ENCODE assay signal across 9 mouse cellular contexts in genomic region chr9:27134410-27134809, GRCm38 (mm10). TPM values are rescaled to one million over a fixed set of nuclear protein-coding genes. Genes with fewer than 3 reads are reported as not detected.
DNase-seq lines count a peak whose midpoint lies in the region; TF ChIP-seq lines count a peak whose summit lies in the region.
"Had no signal": no experiment of that assay in that cellular context is flagged by ENCODE, and none has a peak within 500 bp of the region (broad histone marks: within the 10 kb centered on the region; RNA-seq: fewer than 3 reads in every experiment).

No protein-coding gene starts in this region.

- H3K36me3 ChIP-seq in thymus, adult 2 months (ENCODE audit: control insufficient read depth, insufficient read depth, low read length) = no peaks in the 10 kb centered on the region

- H3K27ac ChIP-seq in thymus, adult 2 months (ENCODE audit: control insufficient read depth, insufficient read depth, low read length) = no peak overlapping the region

- DNase-seq in heart, postnatal 10 days = peak; percentile 49 to 57
- no peak for DNase-seq in heart, adult 8-10 months (ENCODE audit: low spot score)
- peak; percentile 5 for DNase-seq in thymus, adult 2 months
- DNase-seq in thymus, postnatal 25 days = no peak
- peak; percentile 75 for DNase-seq in cerebellum, adult 18-20 months
- DNase-seq in kidney, postnatal 10 days = peak; percentile 73
- DNase-seq in right cerebral cortex, postnatal 14 days = peak; percentile 61
- DNase-seq in spleen, postnatal 14 days (ENCODE audit: low spot score in 2 of 2) = no peak

- no peaks in the 10 kb centered on the region for H3K27me3 ChIP-seq in thymus, adult 2 months (ENCODE audit: control insufficient read depth, insufficient read depth, low read length)

- 62% methylated on average over 1 of the region's 1 CpGs for WGBS in thymus, adult 2 months

- no peak for TF ChIP-seq CTCF in thymus, adult 2 months (IDR thresholded peaks at IDR 0.05; ENCODE audit: borderline replicate concordance, control insufficient read depth, extremely low read depth, insufficient read depth, low read length, poor library complexity)

- intact Hi-C loops in heart, postnatal 10 days (cut with DNase I) = loop anchor here (1.0 to 2.0 kb wide), 2 partner anchors 28 to 42 kb away; no protein-coding TSS in a partner anchor

- H3K4me1 ChIP-seq in thymus, adult 2 months (replicated peaks; ENCODE audit: control insufficient read depth, insufficient read depth, low read length) = no peaks in the 10 kb centered on the region

- TF ChIP-seq POLR2A in thymus, adult 2 months (IDR thresholded peaks at IDR 0.05; ENCODE audit: control insufficient read depth, extremely low read depth, insufficient read depth, low read length, poor library complexity) = no peak

- no peak overlapping the region for H3K4me3 ChIP-seq in thymus, adult 2 months (ENCODE audit: control insufficient read depth, insufficient read depth, low read length)
- H3K4me3 ChIP-seq: myocyte had no signal

RNA-seq across cellular contexts. Expression of gene Jam3, which starts 20.8 kb away (rescaled TPM):
- 10 to 100 TPM; 21.0 to 22.7 TPM for total RNA-seq in heart, postnatal 10 days (2021)
- total RNA-seq in heart, adult 8-10 months (2022) = 10 to 100 TPM; 13.0 to 21.8 (median 14.9) TPM
- polyA plus RNA-seq in thymus, adult 2 months (2012; rRNA removed) = 2.0 and 2.5 TPM in 2 replicates

Comparison
In these comparisons a context has a peak if more than half of its experiments do, and no peak if none do; other contexts are left out.
1. DNase-seq: peak in heart, postnatal 10 days (2 of 2), thymus, adult 2 months (single experiment), cerebellum, adult 18-20 months (2 of 2), kidney, postnatal 10 days (single experiment) and right cerebral cortex, postnatal 14 days (single experiment); none in heart, adult 8-10 months (single experiment), thymus, postnatal 25 days (single experiment) and spleen, postnatal 14 days (0 of 2).